Mouse (Mus musculus) midbrain, embryonic 12.5 days (tissue): ENCODE results near the gene Sorcs2. TPM values are rescaled to one million over a fixed set of nuclear protein-coding genes. Genes with fewer than 3 reads are reported as not detected.

ENCODE experiments used
- ATAC-seq: fragments of 200-750 bp; cut with Nextera tagmentation; 2 replicates; pipeline ENCODE4 v1.8.0; 2017; ENCODE audit warnings: low read depth, moderate TSS enrichment, moderate library complexity; ENCODE audit not compliant: low FRiP score
- H3K27ac ChIP-seq: fragments of 300-500 bp; sonication (generic); replicated peaks from 2 replicates; pipeline ENCODE4 v1.5.1; 2016; ENCODE audit warnings: mild to moderate bottlenecking
- H3K27me3 ChIP-seq: fragments of 300-500 bp; sonication (generic); 2 replicates; pipeline ENCODE4 v1.6.1; 2016; ENCODE audit warnings: mild to moderate bottlenecking
- H3K36me3 ChIP-seq: fragments of 300-500 bp; sonication (generic); 2 replicates; pipeline ENCODE4 v1.6.1; 2016
- H3K4me1 ChIP-seq: fragments of 300-500 bp; sonication (generic); 2 replicates; pipeline ENCODE4 v1.6.1; 2016
- H3K4me2 ChIP-seq: fragments of 300-500 bp; sonication (generic); replicated peaks from 2 replicates; pipeline ENCODE4 v1.6.1; 2016; ENCODE audit warnings: mild to moderate bottlenecking, moderate library complexity
- H3K4me3 ChIP-seq: fragments of 300-500 bp; sonication (generic); 2 replicates; pipeline ENCODE4 v1.5.1; 2016; ENCODE audit warnings: mild to moderate bottlenecking
- H3K9ac ChIP-seq: fragments of 300-500 bp; sonication (generic); replicated peaks from 2 replicates; pipeline ENCODE4 v1.6.1; 2016; ENCODE audit warnings: mild to moderate bottlenecking, moderate library complexity
- H3K9me3 ChIP-seq: fragments of 300-500 bp; sonication (generic); 2 replicates; pipeline ENCODE4 v1.6.1; 2016; ENCODE audit warnings: mild to moderate bottlenecking
- WGBS: fragments of 180-500 bp; shearing (Covaris S2); methylation state at CpG from one replicate; pipeline ENCODE4 v1.1.7; 2016; 5-methylcytosine and 5-hydroxymethylcytosine counted together
- microRNA-seq: library from miRNA; unstranded; fragments of <30 nt; microRNA quantifications from one replicate; pipeline ENCODE4, GENCODE M21; 2017
- polyA plus RNA-seq: library from polyadenylated mRNA; unstranded; fragments of >200 nt; fragmentation: Nextera tagmentation; extraction: Ambion mirVana; gene quantifications from 2 replicates; pipeline ENCODE4 v1.2.1, GENCODE M21; 2016

Gene Sorcs2
- polyA plus RNA-seq, 1 experiment from 2014 or later, result 13.2 TPM

DNA sequence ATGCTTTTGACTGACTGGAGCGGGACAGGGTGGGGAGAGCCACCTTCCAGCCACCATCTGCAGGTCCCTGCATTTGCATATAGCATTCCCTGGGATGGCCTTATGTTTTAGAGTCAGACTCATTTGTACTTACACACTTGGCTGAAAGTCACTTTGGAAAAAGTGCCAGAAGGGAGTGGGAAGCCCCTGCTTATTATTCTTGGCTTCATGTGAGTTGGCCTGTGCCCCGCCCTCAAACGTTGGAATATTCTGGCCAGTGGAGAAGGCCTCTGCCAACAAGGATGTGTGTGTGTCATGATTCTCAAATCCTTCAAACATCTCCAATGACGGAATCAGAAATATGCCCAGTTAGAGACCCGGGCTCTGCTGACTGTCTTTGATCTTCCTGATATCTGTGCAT is 416.6 kb downstream of the Sorcs2 start:
- Histone ChIP-seq H3K27ac (no peak overlapping the region), H3K9ac (no peak overlapping the region), H3K4me3 (no peak overlapping the region), H3K9me3 (no peaks in the 10 kb centered on the region), H3K4me1 (no peaks in the 10 kb centered on the region), H3K27me3 (no peaks in the 10 kb centered on the region), H3K36me3 (peaks cover 59% of the 10 kb centered on the region), H3K4me2 (no peak overlapping the region)
- WGBS, result 88% methylated on average over 5 of the region's 5 CpGs
- ATAC-seq, result no peak

DNA sequence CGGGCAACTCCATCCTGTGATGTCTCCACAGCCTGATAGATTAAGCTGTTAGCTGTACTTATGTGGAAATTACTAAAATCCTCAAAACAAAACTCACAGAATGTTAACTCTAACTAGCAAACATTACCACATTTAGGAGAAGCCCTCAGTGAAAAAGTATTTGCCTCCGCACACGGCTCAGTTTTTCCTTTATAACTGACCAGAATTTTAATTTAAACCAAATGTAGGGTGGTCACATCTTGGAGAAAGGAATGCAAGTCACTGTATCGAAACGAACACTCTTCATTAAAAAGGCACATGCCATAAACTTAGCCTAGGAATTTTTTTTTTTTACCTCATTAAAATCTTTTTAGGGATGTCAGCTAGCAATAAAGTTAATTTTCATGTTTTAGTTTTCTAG is 417.4 kb downstream of the Sorcs2 start:
- no peak overlapping the region for H3K4me3 ChIP-seq
- H3K27ac ChIP-seq, result no peak overlapping the region
- H3K27me3 ChIP-seq, result no peaks in the 10 kb centered on the region
- no peak overlapping the region for H3K9ac ChIP-seq
- no peak overlapping the region for H3K4me2 ChIP-seq
- no peaks in the 10 kb centered on the region for H3K4me1 ChIP-seq
- peaks cover 58% of the 10 kb centered on the region for H3K36me3 ChIP-seq
- WGBS, result 89% methylated on average over 5 of the region's 5 CpGs
- no peak for ATAC-seq
- H3K9me3 ChIP-seq, result no peaks in the 10 kb centered on the region

DNA sequence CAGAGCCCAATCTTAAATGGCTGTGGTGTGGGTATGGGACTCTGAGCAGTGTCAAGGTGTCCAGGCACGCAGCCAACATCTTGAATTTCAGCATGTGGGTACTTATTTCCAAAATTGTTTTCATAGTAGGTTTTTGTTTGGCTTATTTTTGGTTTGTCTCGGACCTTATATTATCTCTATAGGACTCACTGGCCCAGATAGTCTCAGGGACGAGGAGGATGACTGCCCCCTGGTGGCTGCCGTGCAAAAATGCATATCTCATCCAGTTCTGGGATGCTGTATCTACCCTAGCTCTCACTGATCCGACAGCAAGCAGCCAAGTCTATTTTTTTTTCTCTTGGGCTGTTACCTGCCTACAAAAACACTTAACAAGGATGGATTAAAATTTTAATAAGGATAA is 422.3 kb downstream of the Sorcs2 start:
- no peak overlapping the region for H3K9ac ChIP-seq
- no peak for ATAC-seq
- H3K4me2 ChIP-seq, result no peak overlapping the region
- peaks cover 54% of the 10 kb centered on the region for H3K36me3 ChIP-seq
- 16% methylated on average over 5 of the region's 5 CpGs for WGBS
- H3K4me3 ChIP-seq, result no peak overlapping the region
- no peaks in the 10 kb centered on the region for H3K27me3 ChIP-seq
- peaks cover 5% of the 10 kb centered on the region for H3K4me1 ChIP-seq
- H3K27ac ChIP-seq, result no peak overlapping the region
- no peaks in the 10 kb centered on the region for H3K9me3 ChIP-seq

DNA sequence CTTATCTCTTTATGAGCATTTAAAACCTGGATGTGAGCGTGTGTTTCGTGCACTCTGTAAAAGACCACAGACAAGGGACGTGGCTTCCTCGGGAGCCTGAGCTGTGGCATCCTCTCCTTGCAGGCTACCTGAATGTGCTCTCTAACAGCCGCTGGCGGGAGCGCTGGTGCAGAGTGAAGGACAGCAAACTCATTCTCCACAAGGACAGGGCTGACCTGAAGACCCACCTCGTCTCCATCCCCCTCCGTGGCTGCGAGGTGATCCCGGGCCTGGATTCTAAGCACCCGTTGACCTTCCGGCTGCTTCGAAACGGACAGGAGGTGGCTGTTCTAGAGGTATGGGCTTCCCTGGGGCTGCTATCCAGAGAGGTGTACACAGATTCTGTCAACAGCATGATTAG is 423.7 kb downstream of the Sorcs2 start:
- Histone ChIP-seq H3K4me1 (peaks cover 10% of the 10 kb centered on the region), H3K27me3 (no peaks in the 10 kb centered on the region), H3K9me3 (no peaks in the 10 kb centered on the region), H3K9ac (no peak overlapping the region), H3K27ac (no peak overlapping the region; the same call in 1 of the 2 replicates), H3K4me2 (no peak overlapping the region), H3K36me3 (peaks cover 60% of the 10 kb centered on the region), H3K4me3 (no peak overlapping the region)
- ATAC-seq, result no peak
- 89% methylated on average over 15 of the region's 15 CpGs for WGBS

DNA sequence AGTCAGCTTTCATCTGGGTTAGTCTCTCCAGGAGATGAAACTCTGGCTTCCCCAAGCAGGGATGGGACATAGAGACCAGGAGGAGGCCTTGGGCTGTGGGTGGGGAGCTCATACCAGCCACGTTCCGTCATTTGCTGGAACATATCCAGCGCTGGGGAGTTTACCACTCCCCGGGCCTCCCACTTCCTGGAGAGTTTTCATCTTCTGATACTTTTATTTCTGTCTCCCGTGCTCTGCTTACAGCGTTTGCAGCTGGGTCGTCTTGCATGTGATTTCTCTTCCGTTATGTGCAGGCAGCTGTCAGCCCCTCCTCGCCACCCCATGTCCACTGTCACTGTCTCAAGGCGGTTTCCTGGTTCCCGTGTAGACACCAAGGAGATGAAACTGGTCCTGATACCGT is 424.1 kb downstream of the Sorcs2 start:
- no peak overlapping the region for H3K9ac ChIP-seq
- peaks cover 59% of the 10 kb centered on the region for H3K36me3 ChIP-seq
- WGBS, result 89% methylated on average over 12 of the region's 12 CpGs

DNA sequence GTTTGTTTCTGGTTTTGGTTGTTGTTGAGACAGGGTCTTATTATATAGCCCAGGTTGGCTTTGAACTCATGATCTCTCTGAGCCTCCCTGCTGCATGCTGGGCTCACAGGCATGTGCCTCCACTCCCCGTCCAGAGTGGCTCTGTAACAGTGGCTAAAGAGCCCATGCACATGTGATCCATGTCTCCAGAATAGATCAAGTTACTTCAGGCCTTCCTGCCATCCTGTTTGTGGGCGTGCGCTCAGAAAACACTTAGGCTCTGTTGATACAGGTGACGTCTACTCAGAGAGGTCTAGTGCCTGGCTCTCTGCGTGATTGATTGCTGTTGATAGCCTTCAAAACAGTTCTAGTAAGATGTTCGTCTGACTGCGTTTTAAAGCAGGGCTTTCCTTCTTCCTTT is 425.2 kb downstream of the Sorcs2 start:
- 82% methylated on average over 7 of the region's 7 CpGs for WGBS
- no peak overlapping the region for H3K4me3 ChIP-seq
- H3K27me3 ChIP-seq, result no peaks in the 10 kb centered on the region
- H3K36me3 ChIP-seq, result peaks cover 57% of the 10 kb centered on the region
- H3K4me1 ChIP-seq, result peaks cover 10% of the 10 kb centered on the region
- no peak overlapping the region for H3K9ac ChIP-seq
- no peak overlapping the region for H3K27ac ChIP-seq
- no peak overlapping the region for H3K4me2 ChIP-seq
- H3K9me3 ChIP-seq, result no peaks in the 10 kb centered on the region
- ATAC-seq, result no peak

More for the DNA sequence above, 424.1 kb downstream of the Sorcs2 start:
- H3K9me3 ChIP-seq, result no peaks in the 10 kb centered on the region
- H3K4me2 ChIP-seq, result no peak overlapping the region
- no peaks in the 10 kb centered on the region for H3K27me3 ChIP-seq
- no peak overlapping the region for H3K4me3 ChIP-seq
- no peak overlapping the region for H3K27ac ChIP-seq
- H3K4me1 ChIP-seq, result peaks cover 10% of the 10 kb centered on the region
- ATAC-seq, result no peak

DNA sequence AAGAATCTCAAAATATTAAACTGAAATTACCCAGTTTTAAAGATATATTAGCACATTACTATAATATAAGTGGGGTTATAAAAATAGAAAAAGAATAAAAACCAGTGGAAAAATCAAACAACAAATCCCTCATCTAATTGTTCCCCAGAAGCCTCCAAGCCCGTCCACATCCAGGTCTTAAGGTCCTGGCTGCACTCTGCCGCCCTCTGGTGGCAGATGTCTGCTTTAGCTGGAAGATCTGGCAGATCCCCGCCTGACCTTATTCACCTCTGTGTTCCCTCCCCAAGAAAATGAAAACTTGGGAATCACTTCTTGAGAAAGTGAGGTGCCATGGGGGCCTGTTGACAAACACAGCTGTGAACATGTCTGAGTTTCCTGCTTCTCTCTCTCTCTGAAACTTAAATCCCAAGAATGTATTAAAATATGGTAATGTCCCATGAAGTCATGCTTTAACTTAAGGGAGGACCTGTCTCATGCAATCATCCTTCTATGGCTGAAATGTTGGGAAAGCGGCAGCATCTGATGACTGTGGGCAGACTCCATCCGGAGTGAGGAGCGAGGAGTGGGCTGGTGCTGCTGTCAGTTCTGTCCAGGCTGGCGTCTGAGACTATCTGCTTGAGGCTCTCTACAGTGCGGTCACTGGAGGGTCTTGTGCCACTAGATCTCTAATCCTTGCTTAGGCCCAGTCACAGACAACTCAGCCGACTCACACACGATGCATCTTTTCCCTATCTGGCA is 425.9 kb downstream of the Sorcs2 start:
- Histone ChIP-seq H3K4me3 (no peak overlapping the region), H3K27me3 (no peaks in the 10 kb centered on the region), H3K36me3 (peaks cover 56% of the 10 kb centered on the region)

DNA sequence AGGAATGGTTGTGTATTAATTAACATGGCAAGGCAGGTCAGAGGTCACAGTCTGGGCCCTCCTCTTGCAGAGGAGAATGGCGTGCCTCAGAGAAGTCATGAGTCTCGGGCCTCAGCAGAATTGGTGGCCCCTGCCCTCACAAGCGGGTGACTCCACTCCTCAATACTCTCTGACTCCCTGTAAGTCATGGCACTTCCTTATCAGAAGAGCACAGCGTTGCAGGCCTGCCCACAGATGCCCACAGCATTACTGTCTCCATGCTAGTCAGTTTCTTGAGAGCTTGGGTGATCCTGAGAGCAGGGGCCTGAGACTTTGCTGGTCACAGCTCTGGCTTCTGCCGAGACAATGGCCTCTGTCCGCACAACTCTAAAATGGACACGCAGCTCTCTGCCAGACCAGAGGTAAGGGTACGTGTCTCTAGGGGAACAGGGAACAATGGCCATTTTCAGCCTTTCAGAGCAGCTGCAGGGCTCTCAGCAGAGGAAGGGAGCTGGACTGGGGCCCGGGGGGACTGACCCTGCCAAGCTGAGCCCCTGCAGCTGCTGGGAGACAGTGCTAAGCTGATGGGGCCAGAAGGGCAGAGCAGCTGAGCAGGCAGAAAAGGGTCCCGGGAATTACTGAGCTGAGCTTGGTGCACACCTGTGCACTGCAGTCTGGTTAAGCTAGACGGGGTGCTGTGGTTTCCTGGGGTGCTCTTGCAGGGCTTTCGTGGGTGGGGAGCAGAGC is 427.4 kb downstream of the Sorcs2 start:
- Histone ChIP-seq H3K27ac (peak overlapping the region; percentile 63), H3K4me2 (no peak overlapping the region), H3K9me3 (no peaks in the 10 kb centered on the region), H3K4me3 (no peak overlapping the region), H3K9ac (no peak overlapping the region), H3K36me3 (peaks cover 59% of the 10 kb centered on the region), H3K4me1 (peaks cover 10% of the 10 kb centered on the region), H3K27me3 (no peaks in the 10 kb centered on the region)
- WGBS, result 42% methylated on average over 12 of the region's 12 CpGs
- peak; percentile 73; the same call in 1 of the 2 replicates for ATAC-seq

More for the DNA sequence above, 425.9 kb downstream of the Sorcs2 start:
- 62% methylated on average over 10 of the region's 10 CpGs for WGBS
- peaks cover 10% of the 10 kb centered on the region for H3K4me1 ChIP-seq
- H3K27ac ChIP-seq, result peak overlapping the region; percentile 63; the same call in 1 of the 2 replicates
- H3K9me3 ChIP-seq, result no peaks in the 10 kb centered on the region
- no peak for ATAC-seq
- H3K9ac ChIP-seq, result no peak overlapping the region
- H3K4me2 ChIP-seq, result no peak overlapping the region

DNA sequence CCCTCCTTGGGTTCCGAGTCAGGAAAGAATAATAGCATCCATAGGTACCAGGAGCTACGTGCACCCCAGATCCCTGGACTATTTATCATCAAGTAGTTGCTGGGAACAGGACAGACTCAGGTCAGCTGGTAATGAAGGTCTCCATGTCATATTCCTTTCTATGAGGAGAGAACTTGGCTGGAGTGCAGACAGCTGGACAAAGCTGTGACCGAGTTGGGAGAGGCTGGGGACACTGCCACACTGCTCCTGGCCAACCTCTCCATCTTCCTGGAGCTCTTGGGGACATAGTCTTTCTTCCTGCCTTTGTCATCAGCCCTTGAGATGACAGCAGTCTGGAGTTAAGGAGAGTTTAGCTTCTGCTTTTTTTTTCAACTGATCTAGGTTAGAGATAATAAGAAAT is 428.1 kb downstream of the Sorcs2 start:
- ATAC-seq, result no peak
- Histone ChIP-seq H3K36me3 (peaks cover 66% of the 10 kb centered on the region), H3K9me3 (no peaks in the 10 kb centered on the region), H3K4me2 (no peak overlapping the region), H3K27me3 (no peaks in the 10 kb centered on the region), H3K27ac (peak overlapping the region; percentile 63), H3K4me1 (peaks cover 10% of the 10 kb centered on the region), H3K4me3 (no peak overlapping the region), H3K9ac (no peak overlapping the region)
- 88% methylated on average over 3 of the region's 3 CpGs for WGBS

Small RNAs within 50 kb of the gene (microRNA-seq; reads per million reads assigned to microRNA genes)
- 39.5 reads per million, percentile 41 among the genes with 10 or more reads in this experiment for gene Mir7689

Other genes starting within 250 kb of the Sorcs2 start
- 0.15 and 0.20 TPM in 2 replicates for gene Psapl1, start 194.1 kb downstream of the Sorcs2 start, polyA plus RNA-seq
- gene Grpel1, start 66.9 kb upstream of the Sorcs2 start, polyA plus RNA-seq, result 45.4 and 49.3 TPM in 2 replicates
- gene Tada2b, start 86.1 kb upstream of the Sorcs2 start, polyA plus RNA-seq, result 2.5 and 2.7 TPM in 2 replicates
- gene Ccdc96, start 86.4 kb upstream of the Sorcs2 start, polyA plus RNA-seq, result 4.2 and 5.3 TPM in 2 replicates
- 52.5 and 52.7 TPM in 2 replicates for gene Tbc1d14, start 195.1 kb upstream of the Sorcs2 start, polyA plus RNA-seq